ENCODE assay signal across 30 mouse cellular contexts in the genomic region with DNA sequence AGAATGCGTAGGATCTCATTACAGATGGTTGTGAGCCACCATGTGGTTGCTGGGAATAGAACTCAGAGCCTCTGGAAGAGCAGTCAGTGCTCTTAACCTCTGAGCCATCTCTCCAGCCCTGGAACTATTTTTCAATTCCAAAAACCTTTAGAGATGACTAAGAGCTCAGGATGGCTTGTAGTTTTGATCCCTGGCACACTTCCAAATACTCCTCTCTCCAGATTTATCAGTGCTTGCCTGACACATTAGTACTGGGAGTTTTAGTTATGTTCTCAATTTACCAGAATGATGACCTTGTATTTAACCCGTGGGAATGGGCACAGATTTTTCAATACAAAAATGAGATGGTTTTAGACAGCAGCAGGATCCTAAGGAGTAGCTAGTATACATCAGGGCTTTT. TPM values are rescaled to one million over a fixed set of nuclear protein-coding genes. Genes with fewer than 3 reads are reported as not detected.
A peak's percentile ranks its signal among the peaks of the same experiment; 100 is the strongest.
DNase-seq lines count a peak whose midpoint lies in the region; ATAC-seq lines count a peak whose summit lies in the region.
"Had no signal": no experiment of that assay in that cellular context is flagged by ENCODE, and none has a peak within 500 bp of the region (broad histone marks: within the 10 kb centered on the region; RNA-seq: fewer than 3 reads in every experiment).

No protein-coding gene starts in this region.

- H3K36me3 ChIP-seq in midbrain, embryonic 11.5 days (ENCODE audit: control insufficient read depth, insufficient read depth, low read length), result peaks cover 25% of the 10 kb centered on the region
- peaks cover 59% of the 10 kb centered on the region for H3K36me3 ChIP-seq in midbrain, embryonic 10.5 days

- 91% methylated on average over 2 of the region's 2 CpGs for WGBS in midbrain, embryonic 11.5 days
- 96% methylated on average over 2 of the region's 2 CpGs for WGBS in midbrain, embryonic 10.5 days

- H3K4me1 ChIP-seq in midbrain, embryonic 11.5 days (ENCODE audit: control insufficient read depth, insufficient read depth, low read length), result no peaks in the 10 kb centered on the region
- H3K4me1 ChIP-seq in midbrain, embryonic 10.5 days, result no peaks in the 10 kb centered on the region
- H3K4me1 ChIP-seq: forebrain, embryonic 10.5 days; forebrain, embryonic 13.5 days; heart, embryonic 10.5 days had no signal

- no peak overlapping the region for H3K4me3 ChIP-seq in midbrain, embryonic 11.5 days (ENCODE audit: low read depth, low read length)
- no peak overlapping the region for H3K4me3 ChIP-seq in midbrain, embryonic 10.5 days
- H3K4me3 ChIP-seq: forebrain, embryonic 10.5 days; forebrain, embryonic 13.5 days; heart, adult 2 months; heart, embryonic 10.5 days; heart, embryonic 13.5 days had no signal

- H3K4me2 ChIP-seq in midbrain, embryonic 11.5 days, result no peak overlapping the region
- H3K4me2 ChIP-seq: forebrain, embryonic 13.5 days; heart, embryonic 13.5 days; hindbrain, embryonic 14.5 days had no signal

- no peaks in the 10 kb centered on the region for H3K27me3 ChIP-seq in midbrain, embryonic 11.5 days (ENCODE audit: control insufficient read depth, insufficient read depth, low read length)
- H3K27me3 ChIP-seq in midbrain, embryonic 10.5 days (ENCODE audit: low read depth, poor library complexity, severe bottlenecking), result no peaks in the 10 kb centered on the region
- H3K27me3 ChIP-seq: forebrain, embryonic 13.5 days; heart, embryonic 13.5 days had no signal

- H3K9ac ChIP-seq in midbrain, embryonic 11.5 days (ENCODE audit: low read length), result no peak overlapping the region
- H3K9ac ChIP-seq: forebrain, embryonic 13.5 days; heart, embryonic 13.5 days; hindbrain, embryonic 14.5 days had no signal

- DNase-seq in adrenal gland, adult (ENCODE audit: inconsistent age in 2 of 2, low spot score in 1 of 2), result peak; percentile 31 to 76
- DNase-seq in adrenal gland, postnatal 25 days, result no peak
- peak; percentile 65 for DNase-seq in midbrain, embryonic 11.5 days (ENCODE audit: low spot score, missing footprints)
- DNase-seq in midbrain, embryonic 10.5 days (ENCODE audit: low spot score), result no peak
- DNase-seq in brain, adult 2 months (ENCODE audit: low read depth, low spot score), result peak; percentile 45
- DNase-seq: adrenal gland, postnatal 14 days; B cell, adult 2 months; cerebellum, adult 18-20 months; cerebellum, adult 9-10 months; cerebellum, postnatal 14 days; gastrocnemius, postnatal 10 days; gastrocnemius, postnatal 36 days; heart, adult 2 months; heart, postnatal 14 days; heart, postnatal 4 days had no signal

- H3K9me3 ChIP-seq in midbrain, embryonic 11.5 days (ENCODE audit: control insufficient read depth, low read length), result no peaks in the 10 kb centered on the region
- H3K9me3 ChIP-seq in midbrain, embryonic 10.5 days (replicated peaks), result no peaks in the 10 kb centered on the region; the same call in 1 of the 2 replicates
- H3K9me3 ChIP-seq: forebrain, embryonic 13.5 days had no signal

- no peak for ATAC-seq in midbrain, embryonic 11.5 days (ENCODE audit: low FRiP score)
- ATAC-seq in megakaryocyte, adult 5-6 weeks (ENCODE audit: poor library complexity, severe bottlenecking), result no peak
- ATAC-seq: forebrain, embryonic 13.5 days; forebrain, embryonic 16.5 days; hindbrain, postnatal 0 days; inflammation-experienced regulatory T-cells, adult 6 months; intestine, embryonic 16.5 days had no signal

- H3K27ac ChIP-seq in midbrain, embryonic 11.5 days (ENCODE audit: low read depth, low read length), result no peak overlapping the region
- no peak overlapping the region for H3K27ac ChIP-seq in midbrain, embryonic 10.5 days (replicated peaks)
- H3K27ac ChIP-seq: forebrain, embryonic 10.5 days; forebrain, embryonic 13.5 days; heart, adult 2 months; heart, embryonic 10.5 days; heart, embryonic 13.5 days; hindbrain, embryonic 14.5 days; hindbrain, postnatal 0 days had no signal

RNA-seq across cellular contexts. Expression of a gene that starts 23.6 kb away (rescaled TPM):
- total RNA-seq in adrenal gland, postnatal 25 days (2021), result 10.0 and 10.9 TPM in 2 replicates
- 23.8 and 25.6 TPM in 2 replicates for polyA plus RNA-seq in midbrain, embryonic 11.5 days (2014; fragmentation: Nextera tagmentation; extraction: Ambion mirVana)
- polyA plus RNA-seq in midbrain, embryonic 10.5 days (2016; fragmentation: Nextera tagmentation; extraction: Ambion mirVana), result 22.2 and 22.4 TPM in 2 replicates
- 5.3 and 7.2 TPM in 2 replicates for total RNA-seq in megakaryocyte, adult 5-6 weeks (2015)
- total RNA-seq in megakaryocyte, adult 5-6 weeks (2017), result 8.3 and 10.9 TPM in 2 replicates

RNA-seq across cellular contexts. Expression of a gene that starts 24.1 kb away (rescaled TPM):
- not detected in 2 replicates for total RNA-seq in adrenal gland, postnatal 25 days (2021)
- not detected in 2 replicates for polyA plus RNA-seq in midbrain, embryonic 11.5 days (2014; fragmentation: Nextera tagmentation; extraction: Ambion mirVana)
- not detected in 2 replicates for polyA plus RNA-seq in midbrain, embryonic 10.5 days (2016; fragmentation: Nextera tagmentation; extraction: Ambion mirVana)
- not detected in 2 replicates for total RNA-seq in megakaryocyte, adult 5-6 weeks (2015)
- total RNA-seq in megakaryocyte, adult 5-6 weeks (2017), result not detected in 2 replicates
- total RNA-seq: gastrocnemius, postnatal 10 days; gastrocnemius, postnatal 36 days; granulocyte monocyte progenitor cell, adult 5-6 weeks; heart, adult 2 months; heart, postnatal 14 days; heart, postnatal 4 days; hindbrain, postnatal 0 days; MEL had no signal
- polyA plus RNA-seq: embryonic facial prominence, embryonic 11.5 days; embryonic facial prominence, embryonic 14.5 days; forebrain, embryonic 10.5 days; forebrain, embryonic 16.5 days; heart, embryonic 10.5 days; heart, embryonic 13.5 days; hindbrain, embryonic 11.5 days; hindbrain, embryonic 14.5 days; hindbrain, postnatal 0 days; inflammation-experienced regulatory T-cells, adult 6 months had no signal

RNA-seq across cellular contexts. Expression of a gene that starts 36.6 kb away (rescaled TPM):
- total RNA-seq in adrenal gland, postnatal 25 days (2021), result 60.3 and 66.8 TPM in 2 replicates
- polyA plus RNA-seq in midbrain, embryonic 11.5 days (2014; fragmentation: Nextera tagmentation; extraction: Ambion mirVana), result 0.19 and 0.22 TPM in 2 replicates
- 0.09 and 0.12 TPM in 2 replicates for polyA plus RNA-seq in midbrain, embryonic 10.5 days (2016; fragmentation: Nextera tagmentation; extraction: Ambion mirVana)
- 0.05 TPM in 1 of 2 replicates, not detected in the other for total RNA-seq in megakaryocyte, adult 5-6 weeks (2015)
- total RNA-seq in megakaryocyte, adult 5-6 weeks (2017), result 0.07 TPM in 1 of 2 replicates, not detected in the other
- total RNA-seq: granulocyte monocyte progenitor cell, adult 5-6 weeks had no signal
- polyA plus RNA-seq: embryonic facial prominence, embryonic 11.5 days; forebrain, embryonic 10.5 days had no signal

Comparison
In these comparisons a context has a peak if more than half of its experiments do, and no peak if none do; other contexts are left out.
1. DNase-seq: peak in adrenal gland, adult (2 of 2), midbrain, embryonic 11.5 days (single experiment) and brain, adult 2 months (single experiment); none in adrenal gland, postnatal 25 days (single experiment) and midbrain, embryonic 10.5 days (single experiment).
2. RNA of a gene that starts 36.6 kb away (total RNA-seq): 60.3 to 66.8 TPM in adrenal gland, postnatal 25 days; 0.05 to 0.07 TPM in megakaryocyte, adult 5-6 weeks; every median in the first group is over 10 times any median in the second.